Mouse (Mus musculus) spleen, adult 12 weeks (tissue): ENCODE measurements around the gene Ckm.

Experiments used
- DNase-seq: peaks from one replicate; pipeline ENCODE4 v3.0.0; 2022; ENCODE audit warnings: low spot score

The Ckm gene

DNA sequence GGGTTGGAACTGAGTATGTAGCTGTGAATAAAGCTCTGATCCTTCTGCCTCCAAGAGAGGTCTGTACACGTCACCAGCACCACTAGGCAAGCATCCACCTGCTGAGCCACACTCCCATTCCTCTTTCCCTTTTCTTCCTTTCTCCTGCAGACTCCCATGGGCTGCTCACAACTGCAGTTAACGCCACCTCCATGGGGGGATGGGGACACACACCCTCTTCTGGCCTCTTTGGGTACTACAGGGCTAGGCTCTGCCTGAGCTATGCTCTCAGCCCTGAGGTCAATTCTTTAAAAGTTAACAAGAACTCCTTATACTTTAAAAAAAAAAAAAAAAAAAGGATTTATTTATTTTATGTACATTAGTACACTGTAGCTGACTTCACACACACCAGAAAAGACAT, 27.9 kb downstream of the Ckm start:
- no peak for DNase-seq

DNA sequence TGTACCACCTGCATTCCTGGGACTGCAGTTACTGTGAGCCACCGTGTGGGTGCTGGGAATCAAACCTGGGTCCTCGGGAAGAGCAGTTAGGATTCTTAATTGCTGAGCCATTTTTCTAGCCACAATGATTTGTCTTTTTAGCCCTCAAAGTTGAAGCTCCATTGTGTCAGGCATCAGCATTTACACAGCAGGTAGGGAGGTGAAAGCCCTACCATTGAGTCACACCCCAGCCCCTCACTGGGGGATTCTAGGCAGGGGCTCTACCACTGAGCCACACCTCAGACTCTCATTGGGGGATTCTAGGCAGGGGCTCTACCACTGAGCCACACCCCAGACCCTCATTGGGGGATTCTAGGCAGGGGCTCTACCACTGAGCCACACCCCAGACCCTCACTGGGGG, 31.7 kb downstream of the Ckm start:
- DNase-seq, result no peak

- DNase-seq, result no peak
Observed at GRCm38 (mm10) chr7:19437048-19437447, 32.5 kb downstream of the Ckm start.

DNA sequence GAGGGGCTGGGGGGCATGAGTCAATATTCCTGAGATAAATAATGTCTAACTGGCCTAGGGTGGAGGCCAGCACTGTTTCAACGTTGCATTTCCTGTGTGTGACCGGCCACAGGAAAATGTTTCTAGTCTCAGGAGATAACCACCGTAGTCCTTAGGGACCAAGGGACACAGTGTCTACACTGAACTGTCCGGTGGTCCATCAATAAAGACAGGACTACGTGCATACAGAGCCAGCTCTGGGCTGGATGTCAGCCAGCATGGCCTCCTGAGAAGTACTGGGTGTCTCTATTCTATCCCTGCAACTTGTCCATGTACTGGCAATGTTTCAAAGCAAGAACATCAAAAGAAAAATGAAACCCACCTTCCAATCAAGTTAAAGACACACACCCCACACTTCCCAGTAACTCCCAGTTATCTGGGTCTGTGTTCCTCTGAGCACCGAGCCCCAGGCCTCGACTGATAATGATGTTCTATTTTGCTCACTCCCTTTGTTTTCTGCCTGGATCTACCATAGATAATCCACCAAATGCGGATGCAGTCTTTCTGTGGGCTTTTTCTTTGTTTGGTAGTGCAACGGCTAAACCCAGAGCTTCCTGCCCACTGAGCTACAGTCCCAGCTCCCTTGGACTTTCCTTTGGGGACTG, 37.0 kb downstream of the Ckm start:
- no peak for DNase-seq

DNA sequence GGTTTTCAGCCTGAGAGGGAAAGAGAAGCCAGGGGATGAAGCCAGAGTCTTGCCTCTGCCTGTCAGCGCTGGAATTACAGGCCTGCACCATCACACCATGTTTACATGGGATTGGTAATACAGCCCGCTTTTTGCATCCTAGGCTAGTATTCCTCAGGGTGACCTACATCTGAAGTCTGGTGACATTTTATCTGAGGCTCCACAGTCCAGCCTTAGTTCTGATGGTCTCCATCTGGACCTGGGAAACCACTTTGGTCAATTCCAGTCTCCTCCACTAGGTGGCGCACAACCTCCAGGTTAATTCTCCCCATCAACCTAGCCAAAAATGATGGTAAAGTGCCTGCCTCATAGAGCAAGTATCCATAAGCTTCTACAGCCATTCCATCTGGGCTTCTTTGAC, 38.8 kb downstream of the Ckm start:
- peak; percentile 62 for DNase-seq

DNA sequence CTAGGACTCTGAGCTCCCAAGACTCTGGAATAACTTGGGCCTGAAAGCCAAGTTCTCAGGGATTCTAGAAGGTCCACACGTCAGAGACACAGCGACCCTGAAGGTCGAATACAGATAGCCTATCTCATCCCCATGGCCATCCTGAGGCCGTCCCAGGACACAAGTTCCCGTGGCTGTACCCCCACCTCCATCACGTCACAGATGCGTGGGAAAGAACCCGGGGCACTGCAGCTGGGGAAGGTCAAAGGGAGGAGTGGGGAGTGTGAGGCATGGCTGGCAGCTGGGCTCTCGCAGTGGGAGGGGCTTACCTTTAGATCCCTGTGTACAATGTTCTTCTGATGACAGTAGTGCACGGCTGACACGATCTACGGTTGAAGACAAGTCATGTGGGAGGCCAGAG, 40.2 kb downstream of the Ckm start:
- DNase-seq, result no peak

- DNase-seq, result no peak
Observed at GRCm38 (mm10) chr7:19447689-19448088, 43.1 kb downstream of the Ckm start.

DNA sequence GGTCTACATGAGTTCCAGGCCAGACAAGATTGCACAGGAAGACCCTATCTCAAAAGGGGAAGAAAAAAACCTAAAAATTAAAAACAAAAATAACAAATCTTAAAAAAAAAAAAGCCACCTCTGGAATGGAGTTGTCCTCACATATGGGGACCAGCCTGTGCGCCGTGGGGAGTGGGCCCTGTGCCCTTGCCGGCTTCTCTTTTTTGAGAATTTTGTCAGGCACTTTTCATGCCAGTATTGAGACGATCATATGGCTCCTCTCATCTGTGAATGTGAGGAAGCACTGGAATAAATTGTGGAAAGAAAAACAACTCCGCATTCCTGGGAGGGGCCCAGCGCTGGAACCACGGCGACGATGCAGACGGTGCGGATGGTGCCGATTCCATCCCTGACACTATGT, 44.6 kb downstream of the Ckm start:
- no peak for DNase-seq

- DNase-seq, result no peak
Observed at GRCm38 (mm10) chr7:19455186-19455585, 50.6 kb downstream of the Ckm start.

DNA sequence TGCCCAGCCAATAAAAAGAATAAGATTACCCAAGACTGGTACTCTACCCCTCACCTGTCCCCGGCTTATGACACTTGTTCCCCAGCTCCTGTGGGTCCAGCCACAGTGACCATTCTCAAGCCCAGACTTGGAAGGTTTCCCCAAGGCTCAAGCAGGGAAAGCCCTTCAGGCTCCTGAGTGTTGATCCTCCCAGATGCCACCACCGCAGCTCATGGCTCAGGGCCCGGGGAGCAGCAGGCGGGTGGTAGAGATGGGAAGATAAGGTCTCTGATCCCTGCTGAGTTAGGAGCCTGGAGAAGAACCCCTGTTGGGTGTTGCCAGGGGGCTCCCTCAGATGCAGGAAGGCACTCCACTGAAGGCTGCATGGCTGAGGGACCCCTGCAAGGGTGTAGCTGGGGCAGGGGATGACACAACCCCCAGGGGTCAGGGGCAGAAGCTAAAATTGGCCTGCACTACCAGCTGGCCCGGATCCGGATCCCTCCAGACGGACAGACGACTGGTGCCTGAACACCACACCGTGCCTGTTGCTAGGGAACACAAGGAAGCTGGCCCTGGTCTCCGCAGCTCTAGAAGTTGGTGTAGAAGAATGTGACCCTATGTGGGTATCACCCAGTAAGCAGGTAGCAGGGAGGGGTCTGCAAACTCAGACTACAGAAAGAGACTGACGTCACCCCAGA, 51.4 kb downstream of the Ckm start:
- DNase-seq, result no peak

GRCm38 (mm10) chr7:19456628-19457027, 52.1 kb downstream of the Ckm start:
- no peak for DNase-seq

DNA sequence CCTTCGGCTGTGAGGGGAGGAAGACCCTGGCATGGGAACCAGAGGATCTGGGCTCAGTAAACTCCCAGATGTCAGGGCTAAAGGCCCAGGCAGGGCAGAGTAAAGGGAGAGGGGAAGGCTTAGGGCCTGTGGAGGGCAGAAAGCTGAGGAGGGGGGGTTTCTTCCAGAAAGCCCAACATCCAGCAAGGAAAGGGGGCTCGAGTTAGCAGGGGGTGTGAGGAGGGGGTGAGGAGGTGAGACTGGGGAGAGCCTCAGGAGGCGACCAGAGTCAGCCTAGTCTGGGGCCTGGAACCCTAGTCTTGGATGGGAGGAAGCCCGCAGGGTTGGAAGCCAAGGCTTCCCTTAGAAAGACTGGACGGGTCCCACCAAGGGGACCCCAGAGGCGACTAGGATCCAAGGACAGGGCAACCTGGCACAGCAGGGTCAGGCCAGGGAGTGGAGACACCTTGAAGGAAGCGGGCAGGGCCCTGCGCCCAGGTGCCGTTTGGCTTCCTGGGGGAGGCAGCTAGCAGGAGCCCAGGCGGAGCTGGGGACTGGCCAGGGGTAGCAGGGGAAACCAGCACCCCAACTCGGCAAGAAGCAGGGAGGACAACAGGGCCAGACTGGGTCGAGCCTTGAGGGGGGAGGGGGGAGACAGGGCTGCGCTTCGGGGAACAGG, 53.0 kb downstream of the Ckm start:
- DNase-seq, result no peak

GRCm38 (mm10) chr7:19458072-19458486, 53.5 kb downstream of the Ckm start:
- DNase-seq, result no peak

- peak; percentile 45 for DNase-seq
Observed at GRCm38 (mm10) chr7:19458591-19459111, 54.1 kb downstream of the Ckm start, which contains the start of gene Mark4. Gene Mark4, minus strand, starts transcription at chr7:19458821.

- DNase-seq, result no peak
Observed at GRCm38 (mm10) chr7:19459144-19459870, 54.7 kb downstream of the Ckm start.

DNA sequence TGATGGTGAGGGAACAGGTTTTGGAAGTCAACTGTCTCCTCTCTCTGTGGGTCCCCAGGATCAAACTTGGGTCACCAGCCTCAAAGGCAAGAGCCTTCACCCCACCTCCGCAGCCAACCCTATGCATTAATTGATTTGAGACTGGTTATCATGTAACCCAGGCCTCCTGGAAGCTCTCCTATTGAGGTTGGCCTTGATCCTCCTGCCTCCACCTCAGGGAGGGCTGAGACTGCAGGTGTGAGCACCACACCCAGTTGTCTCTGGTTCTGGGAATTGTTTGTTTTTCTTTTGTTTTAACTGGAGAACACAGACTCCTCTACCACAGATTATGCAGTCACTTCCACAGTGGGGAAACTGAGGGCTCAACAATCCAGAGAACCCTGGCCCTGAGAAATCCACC, 55.9 kb downstream of the Ckm start:
- no peak for DNase-seq

DNA sequence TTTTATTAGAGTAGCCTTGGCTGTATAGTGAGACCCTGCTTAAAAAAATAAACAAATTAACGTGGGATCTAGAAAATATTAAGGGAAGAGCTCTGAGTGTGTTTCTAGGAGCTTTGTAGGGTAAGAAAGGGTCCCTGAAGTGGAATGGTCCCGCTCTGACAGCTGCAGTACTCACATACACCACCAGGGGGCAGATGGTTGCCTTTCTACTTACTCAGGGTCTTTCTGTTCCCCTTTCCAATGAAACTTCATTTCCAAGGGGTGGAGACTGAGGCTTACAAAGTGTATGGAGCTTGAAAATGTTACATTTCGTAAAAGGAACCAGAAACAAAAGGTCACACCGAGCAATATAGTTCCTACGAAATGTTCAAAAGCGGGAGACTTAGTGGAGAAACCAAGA, 56.9 kb downstream of the Ckm start:
- peak; percentile 26 for DNase-seq

DNA sequence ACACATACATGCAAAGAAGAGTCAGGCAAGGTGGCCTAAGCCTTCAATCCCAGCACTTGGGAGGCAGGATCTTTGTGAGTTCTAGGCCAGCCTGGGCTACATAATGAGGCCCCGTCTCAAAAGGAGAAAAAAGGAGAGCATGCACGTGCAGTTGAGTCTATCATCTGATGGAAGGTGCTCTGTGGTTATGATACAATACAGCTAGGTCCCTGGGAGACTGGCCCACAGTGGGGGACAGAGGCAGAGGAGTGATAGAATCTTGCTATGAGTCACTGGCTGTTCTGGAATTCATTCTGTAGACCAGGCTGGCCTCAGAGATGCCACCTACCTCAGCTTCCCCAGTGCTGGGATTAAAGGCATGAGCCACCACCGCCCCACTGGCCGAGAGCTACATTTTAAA, 57.9 kb downstream of the Ckm start:
- DNase-seq, result no peak

- no peak for DNase-seq
Observed at GRCm38 (mm10) chr7:19462884-19463381, 58.4 kb downstream of the Ckm start, which contains the start of gene Exoc3l2. Gene Exoc3l2, plus strand, starts transcription at chr7:19463331.

DNA sequence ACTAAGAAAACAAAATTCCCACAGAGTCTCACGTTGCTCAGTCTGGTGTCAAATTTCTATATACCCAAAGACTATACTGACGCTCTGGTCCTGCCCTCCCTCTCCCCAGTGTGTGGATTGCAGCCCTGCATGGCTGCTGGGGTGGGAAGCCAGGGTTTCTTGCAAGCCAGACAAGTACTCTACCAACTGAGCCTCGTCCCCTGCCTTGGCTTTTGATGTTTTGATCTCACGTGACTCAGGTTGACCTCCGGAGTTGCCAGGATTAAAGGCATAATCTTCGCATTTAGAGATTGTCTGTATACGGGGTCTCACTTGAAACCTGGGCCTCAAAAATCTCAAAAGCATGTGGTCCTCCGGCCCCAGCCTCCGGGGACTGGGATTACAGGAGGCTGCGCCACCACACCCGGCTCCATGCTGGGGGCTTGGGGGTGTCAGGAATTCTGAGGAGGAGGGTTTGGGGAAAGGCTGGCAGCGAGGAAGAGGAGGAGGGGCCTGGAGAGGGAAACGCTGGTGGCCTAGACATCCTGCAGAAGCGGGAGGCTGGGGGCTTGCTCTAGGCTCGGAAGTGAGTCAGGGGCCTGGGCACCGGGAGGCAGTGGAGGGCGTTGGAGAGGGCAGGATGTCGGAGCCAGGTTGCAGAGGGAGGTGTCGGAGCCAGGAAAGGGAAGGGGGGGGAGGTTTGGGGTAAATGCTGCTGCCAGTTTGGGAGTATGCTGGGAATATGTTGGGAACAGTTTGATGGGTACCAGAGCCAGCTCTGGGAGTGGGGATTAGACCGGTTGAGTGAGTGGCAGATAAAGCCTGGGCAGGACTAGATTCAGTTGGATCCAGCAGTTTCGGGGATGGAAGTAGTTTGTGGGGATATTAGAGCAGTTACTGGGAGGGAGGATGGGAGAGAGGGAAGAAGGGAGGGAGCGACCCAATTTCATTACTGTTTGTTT, 60.1 kb downstream of the Ckm start:
- no peak for DNase-seq

DNA sequence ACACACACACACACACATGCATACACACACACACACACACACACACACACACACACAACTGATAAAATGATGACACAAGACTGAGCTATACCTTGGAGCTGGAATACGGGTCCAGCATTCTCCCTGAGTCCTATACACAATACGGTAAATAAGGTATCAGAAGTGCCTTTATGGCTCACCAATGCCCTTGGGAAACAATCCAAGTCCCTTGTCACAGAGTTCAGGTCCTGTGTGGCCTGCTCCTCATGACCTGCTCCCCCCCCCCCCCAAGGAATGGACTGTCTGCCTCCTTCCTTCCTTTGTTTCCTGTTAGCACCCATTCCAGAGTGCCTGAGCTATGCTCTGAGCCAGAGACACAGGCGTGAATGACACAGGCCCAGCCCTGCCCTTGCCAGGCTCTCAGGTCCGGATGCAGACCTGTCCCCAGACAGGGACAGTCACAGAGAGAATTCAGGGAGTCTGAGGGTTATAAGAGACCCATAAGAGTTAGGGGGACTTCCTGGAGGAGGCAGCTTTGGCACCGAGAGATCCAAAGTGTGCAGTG, 62.1 kb downstream of the Ckm start:
- DNase-seq, result no peak
